Mouse (Mus musculus) forebrain, embryonic 16.5 days (tissue): ENCODE measurements around the gene Tgfbi. TPM values are rescaled to one million over a fixed set of nuclear protein-coding genes. Genes with fewer than 3 reads are reported as not detected.

Source experiments
- polyA plus RNA-seq: library from polyadenylated mRNA; unstranded; fragments of >200 nt; fragmentation: Nextera tagmentation; extraction: Ambion mirVana; gene quantifications from 2 replicates; pipeline ENCODE4 v1.2.1, GENCODE M21; 2015

Gene Tgfbi
- polyA plus RNA-seq, 1 experiment from 2014 or later: 3.8 TPM

Other genes starting within 250 kb of the Tgfbi start
- not detected in 2 replicates for gene Gm3045, start 182.9 kb upstream of the Tgfbi start, polyA plus RNA-seq
- not detected in 2 replicates for gene Slc25a48, start 171.2 kb upstream of the Tgfbi start, polyA plus RNA-seq
- not detected in 2 replicates for gene Il9, start 127.3 kb upstream of the Tgfbi start, polyA plus RNA-seq
- 1.8 and 2.9 TPM in 2 replicates for gene Fbxl21, start 87.1 kb upstream of the Tgfbi start, polyA plus RNA-seq
- not detected in 2 replicates for gene Lect2, start 61.0 kb upstream of the Tgfbi start, polyA plus RNA-seq
- gene Smad5, start 93.5 kb downstream of the Tgfbi start, polyA plus RNA-seq: 32.9 and 37.6 TPM in 2 replicates
- 0.99 and 1.1 TPM in 2 replicates for gene Gm45623, start 144.3 kb downstream of the Tgfbi start, polyA plus RNA-seq